Mouse (Mus musculus) kidney, adult 9 months (tissue): ENCODE data around the gene Psg25.
A peak's percentile ranks its signal among the peaks of the same experiment; 100 is the strongest.
"Not testable (repeated sequence)": the region's sequence is repeated elsewhere in the genome, so short reads cannot be mapped to it uniquely, and the experiment has no call there.

Source experiments
- DNase-seq: peaks from one replicate; pipeline ENCODE4 v3.0.0; 2022

Psg25 gene

GRCm38 (mm10) chr7:18532169-18532568 lies at the start of gene Psg25:
Psg25 (minus strand) TSS chr7:18532269.
- no peak for DNase-seq

GRCm38 (mm10) chr7:18567205-18567604 lies 35.1 kb upstream of the Psg25 start, which contains the start of gene Psg27:
Psg27 (minus strand) TSS chr7:18567305.
- no peak for DNase-seq

GRCm38 (mm10) chr7:18559850-18560249 lies 27.8 kb upstream of the Psg25 start:
- no peak for DNase-seq

- DNase-seq = not testable (repeated sequence)
Observed at GRCm38 (mm10) chr7:18555751-18556150, 23.7 kb upstream of the Psg25 start.

- DNase-seq = no peak
Observed at GRCm38 (mm10) chr7:18533420-18533819, 1.4 kb upstream of the Psg25 start.

GRCm38 (mm10) chr7:18524668-18525067 lies 7.4 kb downstream of the Psg25 start:
- DNase-seq = no peak

- DNase-seq = not testable (repeated sequence)
Observed at GRCm38 (mm10) chr7:18512848-18513247, 19.2 kb downstream of the Psg25 start.

GRCm38 (mm10) chr7:18512417-18512816 lies 19.7 kb downstream of the Psg25 start:
- DNase-seq = not testable (repeated sequence)

- DNase-seq = peak; percentile 13
Observed at GRCm38 (mm10) chr7:18511479-18511878, 20.6 kb downstream of the Psg25 start.

- DNase-seq = no peak
Observed at GRCm38 (mm10) chr7:18484077-18484476, 48.0 kb downstream of the Psg25 start, which contains the start of gene Psg26. Psg26 (minus strand) TSS chr7:18484177.
